Mouse (Mus musculus): ENCODE measurements around the gene Fuz.

Gene Fuz

GRCm38 (mm10) chr7:44895593-44896434 is at the start of gene Fuz:
TSS of gene Fuz (plus strand) at chr7:44896079.
- peak; percentile 90 for DNase-seq (ENCODE audit: low spot score)

- DNase-seq (ENCODE audit: low spot score) = no peak
Measured at GRCm38 (mm10) chr7:44846804-44847203, 49.1 kb upstream of the Fuz start.

- no peak for DNase-seq (ENCODE audit: low spot score)
Measured at GRCm38 (mm10) chr7:44847772-44848171, 48.1 kb upstream of the Fuz start.

- DNase-seq (ENCODE audit: low spot score) = peak; percentile 99
Measured at GRCm38 (mm10) chr7:44848561-44849415, 47.1 kb upstream of the Fuz start, which contains the start of the genes Akt1s1 and Tbc1d17. TSS of gene Akt1s1 (plus strand) at chr7:44848991. TSS of gene Tbc1d17 (minus strand) at chr7:44849079.

- peak; percentile 91 for DNase-seq (ENCODE audit: low spot score)
Measured at GRCm38 (mm10) chr7:44849416-44850111, 46.3 kb upstream of the Fuz start.

- peak; percentile 79 for DNase-seq (ENCODE audit: low spot score)
Measured at GRCm38 (mm10) chr7:44850146-44850545, 45.7 kb upstream of the Fuz start.

GRCm38 (mm10) chr7:44850789-44851624 is 44.9 kb upstream of the Fuz start:
- DNase-seq (ENCODE audit: low spot score) = no peak

GRCm38 (mm10) chr7:44851625-44852234 is 44.1 kb upstream of the Fuz start:
- DNase-seq (ENCODE audit: low spot score) = no peak

GRCm38 (mm10) chr7:44852259-44853027 is 43.4 kb upstream of the Fuz start:
- no peak for DNase-seq (ENCODE audit: low spot score)

GRCm38 (mm10) chr7:44853065-44853464 is 42.8 kb upstream of the Fuz start:
- DNase-seq (ENCODE audit: low spot score) = no peak

- DNase-seq (ENCODE audit: low spot score) = no peak
Measured at GRCm38 (mm10) chr7:44853596-44854355, 42.1 kb upstream of the Fuz start.

GRCm38 (mm10) chr7:44854356-44855031 is 41.4 kb upstream of the Fuz start:
- peak; percentile 89 for DNase-seq (ENCODE audit: low spot score)

- no peak for DNase-seq (ENCODE audit: low spot score)
Measured at GRCm38 (mm10) chr7:44855036-44855435, 40.8 kb upstream of the Fuz start.

GRCm38 (mm10) chr7:44856265-44856916 is 39.5 kb upstream of the Fuz start:
- DNase-seq (ENCODE audit: low spot score) = no peak

- DNase-seq (ENCODE audit: low spot score) = peak; percentile 84
Measured at GRCm38 (mm10) chr7:44857042-44857552, 38.8 kb upstream of the Fuz start, which contains the start of gene Pnkp. TSS of gene Pnkp (plus strand) at chr7:44857139.

- DNase-seq (ENCODE audit: low spot score) = no peak
Measured at GRCm38 (mm10) chr7:44857905-44858304, 38.0 kb upstream of the Fuz start.

- DNase-seq (ENCODE audit: low spot score) = no peak
Measured at GRCm38 (mm10) chr7:44859896-44860295, 36.0 kb upstream of the Fuz start.
